Mouse (Mus musculus): ENCODE measurements around the gene Tmem51.

Tmem51 gene

DNA sequence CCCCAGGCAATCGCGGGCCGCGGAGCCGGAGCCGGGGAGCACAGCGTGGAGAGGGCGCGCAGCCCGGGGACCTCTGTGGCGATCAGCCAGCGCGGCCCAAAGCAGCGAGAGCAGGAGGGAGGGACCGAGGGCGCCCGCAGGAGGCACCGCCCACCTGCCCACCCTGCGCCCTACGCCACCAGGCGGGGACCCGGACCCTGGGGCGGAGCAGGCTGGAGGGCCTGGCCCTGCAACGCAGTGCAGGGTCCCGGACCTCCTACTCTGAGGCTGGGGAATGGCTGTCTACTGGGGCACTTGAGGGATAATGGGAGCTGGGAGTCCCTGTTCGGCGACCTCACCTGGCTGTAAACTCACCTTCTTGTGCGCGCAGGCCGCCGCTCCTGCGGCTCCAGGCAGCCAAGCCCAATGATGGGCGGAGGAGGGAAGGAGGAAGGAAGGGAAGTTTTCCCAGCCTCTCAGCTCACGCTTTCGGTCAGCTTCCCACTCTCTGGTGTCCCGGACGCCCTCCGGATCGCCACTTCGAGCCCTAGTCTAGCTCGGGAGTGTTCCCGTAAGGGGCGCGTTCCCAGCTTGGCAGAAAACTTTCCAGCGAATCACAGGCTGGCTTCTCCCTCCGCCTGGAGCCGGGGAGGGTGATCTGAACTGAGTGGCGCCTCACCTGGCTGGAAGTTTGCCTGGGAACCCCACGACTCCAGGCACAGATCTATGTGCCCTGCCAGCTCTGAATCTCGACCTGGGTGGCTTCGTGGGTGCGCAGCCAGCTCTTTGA, at the start of gene Tmem51:
Gene Tmem51 (minus strand): TSS at position 174 of the 769 bp plus-strand sequence.
- in situ Hi-C loops (cut with MboI, MseI), result no loop called here

- in situ Hi-C loops (cut with MboI, MseI), result loop anchor here (10.0 kb wide), 1 partner anchor 805 kb away; no protein-coding TSS in a partner anchor
These were observed 46.1 kb upstream of the Tmem51 start for GRCm38 (mm10) chr4:142130162-142130561.

DNA sequence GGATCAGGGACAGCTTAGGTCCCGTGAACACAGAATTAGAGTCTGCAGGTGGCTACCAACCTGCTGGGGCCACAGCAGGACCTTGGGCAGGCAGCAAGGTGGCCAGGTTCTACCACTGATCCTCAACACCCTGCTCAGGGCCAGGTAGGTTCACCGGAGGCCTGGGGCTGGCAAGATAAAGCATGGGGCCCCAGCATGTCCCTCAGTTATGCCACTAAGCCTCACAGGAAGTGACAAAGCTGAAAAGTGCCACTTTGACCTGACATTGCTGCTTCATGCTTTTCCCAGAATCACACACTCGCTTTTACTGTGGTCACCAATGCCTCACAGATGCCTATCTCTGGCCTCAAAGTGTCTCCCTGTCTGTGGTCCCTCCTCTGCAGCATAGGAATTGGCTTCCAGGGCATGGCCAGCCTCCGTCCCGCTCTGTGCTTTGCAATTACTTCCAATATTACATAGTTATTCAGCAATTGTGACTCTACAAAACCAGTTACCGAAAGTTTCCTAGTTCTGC, 43.2 kb upstream of the Tmem51 start:
- in situ Hi-C loops (cut with MboI, MseI), result loop anchor here (10.0 kb wide), 1 partner anchor 1127 kb away; no protein-coding TSS in a partner anchor

- in situ Hi-C loops (cut with MboI, MseI), result loop anchor here (10.0 kb wide), 1 partner anchor 1128 kb away; no protein-coding TSS in a partner anchor
These were observed 42.7 kb upstream of the Tmem51 start for GRCm38 (mm10) chr4:142126641-142127274.

GRCm38 (mm10) chr4:142121164-142121563, 37.1 kb upstream of the Tmem51 start:
- in situ Hi-C loops (cut with MboI, MseI), result loop anchor here (10.0 kb wide), 1 partner anchor 1134 kb away; no protein-coding TSS in a partner anchor

DNA sequence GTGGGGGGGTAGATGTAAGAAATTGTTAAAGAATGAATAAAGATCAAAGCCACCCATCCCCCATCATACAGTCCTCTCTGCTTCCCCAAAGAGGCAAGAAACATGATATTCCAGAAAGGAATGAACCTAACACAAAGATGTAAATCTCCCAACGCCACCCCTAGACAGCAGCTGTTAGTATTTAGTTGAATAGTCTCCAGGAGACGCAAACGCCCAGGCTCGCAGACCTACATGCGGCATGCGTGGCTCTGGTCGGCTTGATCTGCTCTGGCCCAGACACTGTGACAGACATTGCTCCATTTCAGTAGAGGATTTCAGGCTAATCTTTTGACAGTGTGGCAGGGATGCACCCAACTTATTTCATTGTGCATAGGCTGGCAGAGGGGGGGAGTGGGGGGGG, 34.4 kb upstream of the Tmem51 start:
- in situ Hi-C loops (cut with MboI, MseI), result no loop called here

DNA sequence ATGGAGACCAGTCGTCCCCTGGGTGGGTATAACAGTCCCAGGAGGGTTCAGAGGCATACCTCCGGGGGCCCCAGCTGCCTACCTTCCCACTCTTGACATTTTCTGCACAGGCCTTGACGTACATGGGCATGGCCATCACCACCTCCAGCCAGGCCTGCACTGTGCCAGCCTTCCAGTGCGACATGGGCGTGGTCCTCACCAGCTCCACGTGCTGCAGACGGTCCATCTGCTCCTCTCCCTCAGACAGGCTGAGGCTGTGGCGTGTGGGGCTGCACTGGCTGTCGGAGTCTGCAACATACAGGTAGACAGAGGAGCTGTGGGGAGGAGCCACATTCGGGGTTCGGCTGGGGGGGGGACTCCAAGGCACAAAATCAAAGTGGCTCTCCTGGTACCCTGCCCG, 33.9 kb upstream of the Tmem51 start:
- in situ Hi-C loops (cut with MboI, MseI), result no loop called here

GRCm38 (mm10) chr4:142113306-142113705, 29.2 kb upstream of the Tmem51 start:
- in situ Hi-C loops (cut with MboI, MseI), result no loop called here

GRCm38 (mm10) chr4:142103081-142103671, 19.1 kb upstream of the Tmem51 start:
- in situ Hi-C loops (cut with MboI, MseI), result no loop called here

GRCm38 (mm10) chr4:142098303-142098702, 14.2 kb upstream of the Tmem51 start:
- in situ Hi-C loops (cut with MboI, MseI), result loop anchor here (5.0 kb wide), 1 partner anchor 96 kb away; no protein-coding TSS in a partner anchor

- in situ Hi-C loops (cut with MboI, MseI), result loop anchor here (5.0 kb wide), 1 partner anchor 96 kb away; no protein-coding TSS in a partner anchor
These were observed 13.8 kb upstream of the Tmem51 start for GRCm38 (mm10) chr4:142097871-142098270.

DNA sequence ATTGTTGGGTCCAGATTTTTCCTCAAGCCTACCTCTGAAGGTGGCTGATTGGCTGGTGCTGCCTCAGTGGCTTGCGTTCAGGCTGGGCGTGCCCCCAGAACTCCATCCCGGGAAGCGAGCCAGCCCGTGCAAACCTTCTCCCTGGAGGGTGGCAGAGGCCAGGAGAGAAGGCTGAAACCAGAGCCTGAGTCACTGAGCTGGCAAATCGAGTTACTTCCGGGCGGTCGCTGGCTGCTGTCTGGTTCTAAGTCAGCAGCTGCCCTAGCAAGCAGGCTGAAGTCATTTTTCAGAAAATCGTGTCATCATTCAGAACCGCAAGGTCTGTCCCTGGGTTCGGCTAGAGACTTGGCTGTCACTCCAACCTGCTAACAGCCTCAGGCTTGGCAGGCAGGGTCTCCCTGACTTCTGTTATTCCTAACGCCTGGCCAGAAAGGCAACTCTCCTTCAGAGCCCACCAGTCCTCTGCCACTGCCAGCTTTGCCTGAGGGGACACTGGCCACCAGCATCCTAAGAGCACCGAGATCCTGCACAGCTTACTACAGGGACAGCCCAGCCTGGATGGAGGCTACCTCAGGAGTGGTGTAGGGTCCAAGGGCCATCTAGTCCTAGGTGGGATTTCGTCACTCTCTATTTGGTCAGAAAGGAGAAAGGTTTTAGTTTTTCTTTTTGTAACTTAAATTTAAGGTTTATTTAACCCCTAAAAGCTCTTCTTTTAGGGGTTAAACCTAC, 11.6 kb upstream of the Tmem51 start:
- in situ Hi-C loops (cut with MboI, MseI), result loop anchor here (5.0 kb wide), 1 partner anchor 93 kb away; no protein-coding TSS in a partner anchor

DNA sequence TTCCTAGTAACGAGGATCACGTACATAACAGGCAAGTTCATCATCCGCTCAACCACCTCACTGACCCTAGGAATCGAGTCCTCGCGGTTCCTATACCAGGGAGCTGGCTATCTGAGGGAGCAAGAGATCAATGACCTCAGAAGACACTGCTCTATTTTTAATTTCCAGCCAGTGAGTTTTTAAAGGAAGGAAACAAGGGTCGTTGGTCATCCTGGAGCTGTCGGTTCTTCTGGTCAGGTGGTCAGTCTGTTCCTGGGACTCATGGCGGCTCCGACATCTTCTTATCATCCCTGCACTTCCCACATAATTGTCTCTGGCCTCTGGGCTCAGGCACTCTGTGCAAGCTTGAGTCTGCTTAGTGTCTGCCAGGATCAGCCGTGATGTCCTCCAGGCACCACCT, 10.3 kb upstream of the Tmem51 start:
- in situ Hi-C loops (cut with MboI, MseI), result no loop called here

DNA sequence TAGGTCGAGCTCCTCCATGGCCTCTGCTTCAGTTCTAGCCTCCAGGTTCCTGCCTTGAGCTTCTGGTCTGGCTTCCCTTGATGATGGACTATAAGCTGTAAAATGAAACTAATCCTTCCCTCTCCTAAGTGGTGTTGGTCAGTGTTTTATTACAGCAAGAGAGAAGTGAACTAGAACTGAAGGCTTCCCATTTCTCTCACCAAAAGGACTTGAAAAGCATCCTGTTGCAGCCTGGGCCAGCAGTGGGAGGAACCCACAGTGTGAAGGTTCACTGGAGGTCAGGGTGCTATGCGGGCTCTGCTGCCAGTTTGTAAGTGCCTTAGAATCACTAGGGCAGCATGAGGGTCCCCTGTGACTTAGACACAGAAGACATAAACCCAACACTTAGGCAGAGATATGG, 7.0 kb upstream of the Tmem51 start:
- in situ Hi-C loops (cut with MboI, MseI), result no loop called here

DNA sequence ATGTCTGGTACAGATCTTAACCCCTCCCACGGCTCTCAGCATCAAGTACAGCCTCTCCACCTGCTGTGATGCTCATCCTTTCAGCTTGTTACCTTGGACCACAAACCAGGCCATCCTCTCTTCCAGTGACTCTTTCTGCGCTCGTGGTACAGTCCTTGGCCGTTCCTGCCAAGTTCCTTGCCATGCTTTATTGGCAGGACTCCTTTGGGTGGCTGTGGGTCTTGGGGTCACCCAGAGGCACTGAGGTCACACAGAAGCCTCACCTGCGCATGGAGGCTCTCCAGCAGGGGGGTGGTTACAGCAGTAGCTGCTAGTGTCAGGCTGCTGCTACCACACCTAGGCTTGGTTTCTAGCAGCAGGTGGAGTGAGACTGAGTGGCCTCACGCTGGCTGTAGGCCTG, 5.9 kb upstream of the Tmem51 start:
- in situ Hi-C loops (cut with MboI, MseI), result no loop called here

- in situ Hi-C loops (cut with MboI, MseI), result no loop called here
These were observed 4.7 kb upstream of the Tmem51 start for GRCm38 (mm10) chr4:142088836-142089235.

DNA sequence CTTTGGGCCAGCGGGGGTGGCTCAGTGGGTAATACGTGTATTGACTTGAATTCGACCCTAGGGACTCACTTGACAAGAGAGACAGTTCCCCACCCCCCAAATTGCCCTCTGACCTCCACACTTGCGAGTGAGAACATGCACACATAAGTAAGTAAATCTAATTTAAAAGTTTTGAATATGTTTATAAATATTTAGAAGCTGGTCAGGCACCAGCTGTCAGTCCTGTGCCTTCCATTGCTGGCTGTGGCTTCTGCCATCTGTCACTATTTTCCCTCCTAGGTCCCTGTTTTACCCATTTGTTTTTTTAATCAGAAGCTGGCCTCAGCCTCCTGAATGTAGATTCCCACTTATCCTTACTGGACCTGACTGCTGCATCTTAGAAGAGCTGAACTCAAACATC, 4.3 kb upstream of the Tmem51 start:
- in situ Hi-C loops (cut with MboI, MseI), result no loop called here

GRCm38 (mm10) chr4:142084936-142085563, 946 bp upstream of the Tmem51 start:
- in situ Hi-C loops (cut with MboI, MseI), result no loop called here

- in situ Hi-C loops (cut with MboI, MseI), result no loop called here
These were observed 358 bp downstream of the Tmem51 start for GRCm38 (mm10) chr4:142083762-142084130.

DNA sequence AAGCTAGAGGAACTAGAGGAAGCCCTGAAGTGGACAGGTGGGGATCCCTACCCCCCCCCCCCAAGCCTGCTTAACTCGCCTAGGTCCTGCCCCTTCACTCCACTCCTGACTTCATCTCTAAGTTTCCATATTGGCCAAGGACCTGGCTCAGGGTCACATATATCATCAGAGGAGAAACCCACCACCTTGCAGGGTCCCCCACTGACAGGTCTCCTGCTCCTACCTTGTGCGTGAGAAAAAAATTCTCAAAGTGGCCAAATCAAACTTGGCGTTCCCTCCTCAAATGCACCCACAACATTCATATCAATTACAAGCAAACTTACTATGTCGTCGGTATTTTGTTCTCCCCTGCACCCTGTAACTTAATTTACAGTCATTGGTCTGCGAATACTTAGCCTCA, 911 bp downstream of the Tmem51 start:
- in situ Hi-C loops (cut with MboI, MseI), result no loop called here

DNA sequence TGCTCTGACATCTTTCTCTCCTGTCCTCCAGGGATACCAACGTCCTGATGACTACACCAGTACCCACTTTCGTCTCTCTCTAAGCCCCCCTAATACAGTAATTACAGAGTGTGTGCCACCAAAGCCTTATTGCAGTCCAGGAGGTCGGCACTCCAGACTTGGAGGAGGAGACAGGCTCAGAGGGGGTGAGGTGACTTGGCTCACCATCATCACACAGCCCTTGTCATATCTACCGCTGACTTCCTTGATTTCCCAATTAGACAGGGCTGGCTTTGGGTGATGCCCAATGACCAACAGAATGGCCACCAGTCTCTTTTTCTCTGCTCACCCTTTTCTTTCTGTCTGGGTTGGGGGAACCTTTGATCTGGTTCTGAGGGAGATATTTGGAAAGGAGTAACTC, 1.4 kb downstream of the Tmem51 start:
- in situ Hi-C loops (cut with MboI, MseI), result no loop called here

All from regulatory T cell (primary cell).